Mouse (Mus musculus) embryonic facial prominence, embryonic 15.5 days (tissue): ENCODE results near the gene Hoxa10. TPM values are rescaled to one million over a fixed set of nuclear protein-coding genes. Genes with fewer than 3 reads are reported as not detected.

ENCODE experiments used
- ATAC-seq: fragments of 200-750 bp; cut with Nextera tagmentation; 2 replicates; pipeline ENCODE4 v1.8.0; 2017; ENCODE audit warnings: low read depth, moderate TSS enrichment; ENCODE audit not compliant: insufficient number of reproducible peaks, low FRiP score, low TSS enrichment
- H3K27ac ChIP-seq: fragments of 300-500 bp; sonication (generic); replicated peaks from 2 replicates; pipeline ENCODE4 v1.5.1; 2015; ENCODE audit warnings: mild to moderate bottlenecking, inconsistent platforms
- H3K27me3 ChIP-seq: fragments of 300-500 bp; sonication (generic); 2 replicates; pipeline ENCODE4 v1.6.1; 2015; ENCODE audit warnings: inconsistent platforms
- H3K36me3 ChIP-seq: fragments of 300-500 bp; sonication (generic); 2 replicates; pipeline ENCODE4 v1.6.1; 2015; ENCODE audit warnings: mild to moderate bottlenecking, inconsistent platforms
- H3K4me1 ChIP-seq: fragments of 300-500 bp; sonication (generic); 2 replicates; pipeline ENCODE4 v1.6.1; 2015; ENCODE audit warnings: inconsistent platforms
- H3K4me2 ChIP-seq: fragments of 300-500 bp; sonication (generic); replicated peaks from 2 replicates; pipeline ENCODE4 v1.6.1; 2015; ENCODE audit warnings: mild to moderate bottlenecking, inconsistent platforms
- H3K4me3 ChIP-seq: fragments of 300-500 bp; sonication (generic); replicated peaks from 2 replicates; pipeline ENCODE4 v1.5.1; 2015; ENCODE audit warnings: mild to moderate bottlenecking, inconsistent platforms
- H3K9ac ChIP-seq: fragments of 300-500 bp; sonication (generic); 2 replicates; pipeline ENCODE4 v1.6.1; 2015; ENCODE audit warnings: inconsistent platforms
- H3K9me3 ChIP-seq: fragments of 300-500 bp; sonication (generic); replicated peaks from 2 replicates; pipeline ENCODE4 v1.6.1; 2016; ENCODE audit warnings: inconsistent platforms
- WGBS: fragments of 180-500 bp; shearing (Covaris S2); methylation state at CpG from one replicate; pipeline ENCODE4 v1.1.7; 2015; 5-methylcytosine and 5-hydroxymethylcytosine counted together
- polyA plus RNA-seq: library from polyadenylated mRNA; unstranded; fragments of >200 nt; fragmentation: Nextera tagmentation; extraction: Ambion mirVana; gene quantifications from 2 replicates; pipeline ENCODE4 v1.2.1, GENCODE M21; 2015

Gene Hoxa10
- polyA plus RNA-seq, 1 experiment from 2014 or later: not detected

GRCm38 (mm10) chr6:52270494-52271480 is 30.1 kb upstream of the Hoxa10 start:
- H3K36me3 ChIP-seq: no peaks in the 10 kb centered on the region
- H3K27ac ChIP-seq: no peak overlapping the region
- 7% methylated on average over 23 of the region's 23 CpGs for WGBS
- H3K27me3 ChIP-seq: peaks cover 96% of the 10 kb centered on the region
- no peak overlapping the region for H3K4me2 ChIP-seq
- H3K9ac ChIP-seq: no peak overlapping the region
- H3K9me3 ChIP-seq: no peaks in the 10 kb centered on the region
- ATAC-seq: no peak
- no peak overlapping the region for H3K4me3 ChIP-seq
- H3K4me1 ChIP-seq: 0 out of 2 replicates have a peak, but pooled peaks cover 13% of the 10 kb centered on the region

DNA sequence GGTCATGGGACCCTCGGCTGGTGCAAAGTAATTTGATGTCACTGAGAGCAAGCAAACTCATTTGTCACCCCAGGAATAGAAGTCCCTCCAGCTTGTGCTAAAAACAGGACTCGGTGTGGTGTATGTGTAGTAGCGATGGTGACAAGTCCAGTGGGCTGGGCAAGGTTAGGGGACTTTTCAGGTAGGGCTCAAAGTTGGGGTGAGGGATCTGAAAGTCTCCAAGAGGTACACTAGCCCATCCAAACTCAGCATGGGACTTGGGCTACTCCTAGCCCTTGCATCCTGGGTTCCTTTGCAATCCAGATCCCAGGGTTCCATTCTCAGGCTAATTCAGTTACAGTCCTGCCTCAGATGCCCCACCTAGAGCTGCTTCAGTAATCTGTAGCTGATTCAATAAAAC is 28.1 kb upstream of the Hoxa10 start:
- H3K4me2 ChIP-seq: no peak overlapping the region
- H3K9me3 ChIP-seq: no peaks in the 10 kb centered on the region
- H3K9ac ChIP-seq: no peak overlapping the region
- ATAC-seq: no peak
- H3K27ac ChIP-seq: no peak overlapping the region
- H3K4me1 ChIP-seq: 0 out of 2 replicates have a peak, but pooled peaks cover 8% of the 10 kb centered on the region
- no peak overlapping the region for H3K4me3 ChIP-seq
- peaks cover 96% of the 10 kb centered on the region for H3K27me3 ChIP-seq
- 4% methylated on average over 3 of the region's 3 CpGs for WGBS
- no peaks in the 10 kb centered on the region for H3K36me3 ChIP-seq

- Histone ChIP-seq H3K36me3 (no peaks in the 10 kb centered on the region), H3K9me3 (no peaks in the 10 kb centered on the region), H3K4me2 (no peak overlapping the region), H3K27ac (no peak overlapping the region), H3K9ac (no peak overlapping the region), H3K4me1 (0 out of 2 replicates have a peak, but pooled peaks cover 4% of the 10 kb centered on the region), H3K27me3 (peaks cover 96% of the 10 kb centered on the region), H3K4me3 (no peak overlapping the region)
- WGBS: 4% methylated on average over 7 of the region's 7 CpGs
- no peak for ATAC-seq
These were observed 27.7 kb upstream of the Hoxa10 start for GRCm38 (mm10) chr6:52268341-52268740.

DNA sequence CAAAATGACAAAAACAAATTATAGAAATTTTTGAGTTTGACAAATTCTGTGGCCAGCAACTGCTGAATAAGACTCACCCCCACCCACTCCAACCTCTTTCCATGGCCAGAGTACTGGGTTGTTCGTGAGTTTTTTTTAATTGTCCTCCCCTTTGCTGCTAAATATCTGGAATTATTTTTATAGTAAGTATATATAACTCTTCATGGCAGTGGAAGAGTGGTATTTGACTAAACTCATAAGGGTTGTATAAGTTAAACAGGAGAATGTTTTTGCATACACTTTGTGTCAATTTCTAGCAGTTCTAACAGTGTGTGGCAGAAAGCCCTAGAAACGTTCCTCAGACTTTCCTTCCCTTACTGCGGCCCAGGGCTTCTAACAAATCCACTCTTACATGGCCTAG is 27.0 kb upstream of the Hoxa10 start:
- H3K9me3 ChIP-seq: no peaks in the 10 kb centered on the region
- no peak overlapping the region for H3K9ac ChIP-seq
- no peak overlapping the region for H3K4me3 ChIP-seq
- H3K27ac ChIP-seq: no peak overlapping the region
- H3K4me1 ChIP-seq: no peaks in the 10 kb centered on the region
- H3K36me3 ChIP-seq: no peaks in the 10 kb centered on the region
- WGBS: 5% methylated on average over 3 of the region's 3 CpGs
- no peak for ATAC-seq
- peaks cover 95% of the 10 kb centered on the region for H3K27me3 ChIP-seq
- H3K4me2 ChIP-seq: no peak overlapping the region

GRCm38 (mm10) chr6:52267221-52267620 is 26.6 kb upstream of the Hoxa10 start:
- 12% methylated on average over 5 of the region's 5 CpGs for WGBS
- ATAC-seq: no peak
- no peak overlapping the region for H3K27ac ChIP-seq
- H3K4me1 ChIP-seq: no peaks in the 10 kb centered on the region
- no peaks in the 10 kb centered on the region for H3K36me3 ChIP-seq
- no peaks in the 10 kb centered on the region for H3K9me3 ChIP-seq
- H3K27me3 ChIP-seq: peaks cover 95% of the 10 kb centered on the region
- no peak overlapping the region for H3K4me2 ChIP-seq
- no peak overlapping the region for H3K4me3 ChIP-seq
- no peak overlapping the region for H3K9ac ChIP-seq

- H3K27me3 ChIP-seq: peaks cover 97% of the 10 kb centered on the region
- no peak overlapping the region for H3K4me2 ChIP-seq
- no peak for ATAC-seq
- WGBS: 1% methylated on average over 9 of the region's 9 CpGs
- H3K9me3 ChIP-seq: no peaks in the 10 kb centered on the region
- H3K4me3 ChIP-seq: no peak overlapping the region
- no peaks in the 10 kb centered on the region for H3K4me1 ChIP-seq
- no peaks in the 10 kb centered on the region for H3K36me3 ChIP-seq
- no peak overlapping the region for H3K9ac ChIP-seq
- no peak overlapping the region for H3K27ac ChIP-seq
These were observed 26.0 kb upstream of the Hoxa10 start for GRCm38 (mm10) chr6:52266666-52266985.

DNA sequence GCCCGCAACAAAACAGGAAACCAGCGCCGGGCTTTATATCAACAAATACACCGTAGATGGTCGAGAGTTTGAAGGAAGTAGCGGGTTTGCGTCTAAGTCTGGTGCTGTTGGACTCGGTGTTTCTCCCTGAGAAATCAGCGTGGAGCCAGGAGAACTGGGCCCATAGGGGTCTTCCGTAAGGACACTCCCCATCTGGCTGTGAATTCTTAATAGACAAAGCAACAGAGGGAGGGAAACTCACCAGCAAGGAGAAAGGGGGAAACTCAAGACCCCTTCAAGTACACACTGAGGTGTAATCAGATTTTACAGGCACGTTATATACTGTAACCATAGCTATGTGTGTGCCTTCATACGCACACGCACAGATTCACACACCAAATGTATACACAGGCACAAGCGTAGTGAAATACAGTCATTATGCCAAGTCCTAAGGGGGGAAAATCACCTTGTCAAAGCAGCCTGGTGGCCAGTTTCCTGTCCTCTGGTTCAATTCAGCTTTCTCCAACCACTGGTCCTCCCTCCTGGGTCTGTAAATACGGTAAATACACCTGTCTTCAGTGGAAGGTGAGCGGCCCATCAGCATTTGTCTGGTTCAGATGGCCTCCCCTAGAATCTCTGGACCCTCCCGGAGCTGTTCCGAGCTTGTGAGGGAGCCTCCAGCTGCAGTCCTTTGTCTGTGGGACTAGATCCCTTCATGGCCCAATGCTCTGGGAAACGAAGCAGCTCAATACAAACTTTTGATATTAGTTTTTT is 25.4 kb upstream of the Hoxa10 start:
- 1% methylated on average over 19 of the region's 19 CpGs for WGBS
- Histone ChIP-seq H3K27ac (no peak overlapping the region), H3K9me3 (no peaks in the 10 kb centered on the region), H3K4me2 (no peak overlapping the region), H3K36me3 (no peaks in the 10 kb centered on the region), H3K4me1 (peaks cover under 1% of the 10 kb centered on the region), H3K4me3 (no peak overlapping the region), H3K27me3 (peaks cover 97% of the 10 kb centered on the region), H3K9ac (no peak overlapping the region)
- ATAC-seq: no peak

DNA sequence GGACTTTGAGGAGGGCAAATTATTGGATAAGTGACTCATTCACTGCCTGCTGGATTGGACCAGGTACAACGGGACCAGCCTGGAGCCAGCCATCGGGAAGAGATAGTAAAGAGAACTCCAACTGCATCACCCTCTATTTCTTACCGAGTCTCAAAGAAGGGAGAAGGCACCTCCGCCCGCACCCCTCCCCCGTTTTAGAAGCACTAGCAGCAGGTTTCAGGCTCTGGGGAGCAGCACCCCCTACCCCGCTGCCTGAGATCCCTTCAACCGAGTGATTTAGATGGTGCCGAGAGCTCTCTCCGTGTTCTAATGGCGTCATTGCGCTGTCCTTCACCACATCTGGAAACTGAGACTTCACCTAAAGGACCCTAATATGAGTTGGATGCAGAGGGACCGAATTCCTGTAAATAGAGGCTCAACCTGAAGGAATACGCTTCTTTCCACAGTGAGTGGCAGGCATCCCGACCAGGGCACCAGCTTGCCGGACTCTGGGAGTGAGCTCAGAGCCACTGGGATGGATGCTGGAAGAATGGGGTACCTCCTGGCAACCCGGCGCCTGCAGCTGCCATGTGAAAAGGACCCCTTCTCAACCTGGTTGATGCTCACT is 24.8 kb upstream of the Hoxa10 start:
- Histone ChIP-seq H3K4me3 (no peak overlapping the region), H3K4me1 (peaks cover 8% of the 10 kb centered on the region), H3K9ac (no peak overlapping the region), H3K4me2 (no peak overlapping the region), H3K36me3 (no peaks in the 10 kb centered on the region), H3K27me3 (peaks cover 97% of the 10 kb centered on the region), H3K9me3 (no peaks in the 10 kb centered on the region), H3K27ac (no peak overlapping the region)
- no peak for ATAC-seq
- 2% methylated on average over 18 of the region's 18 CpGs for WGBS

DNA sequence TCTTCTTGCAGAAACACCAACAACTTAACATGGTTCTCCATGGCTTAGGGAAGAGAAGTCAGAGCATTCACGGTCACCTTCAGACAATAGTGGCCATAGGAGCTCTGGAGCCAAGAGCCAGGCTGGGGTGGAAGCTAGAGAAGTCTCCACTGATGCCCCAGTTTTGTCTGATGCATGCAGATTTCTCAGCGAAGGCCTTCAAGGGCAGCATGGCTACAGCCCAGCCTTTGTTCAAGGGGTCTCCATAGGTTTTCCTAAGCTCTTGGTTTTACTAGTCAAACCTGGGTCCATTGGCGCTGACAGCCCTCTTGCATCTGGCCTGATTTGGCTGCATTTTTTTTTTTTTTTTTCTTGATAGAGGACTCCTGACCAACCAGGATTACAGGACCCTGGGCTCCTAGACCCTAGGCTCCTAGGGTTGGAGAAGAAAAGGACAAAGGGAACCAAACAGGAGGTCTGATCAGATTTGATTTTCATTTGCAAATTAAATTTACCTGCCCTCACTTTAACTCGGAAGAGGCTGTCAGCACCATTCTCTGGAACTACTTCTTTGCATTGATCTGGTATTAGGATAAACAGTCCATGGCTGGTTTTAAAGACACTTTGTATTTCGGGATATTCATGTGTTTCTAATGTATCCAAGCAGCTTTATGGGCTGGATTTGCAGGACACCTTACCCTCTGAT is 23.6 kb upstream of the Hoxa10 start:
- no peak overlapping the region for H3K27ac ChIP-seq
- no peak overlapping the region for H3K4me3 ChIP-seq
- peaks cover 15% of the 10 kb centered on the region for H3K4me1 ChIP-seq
- H3K27me3 ChIP-seq: peaks cover 96% of the 10 kb centered on the region
- H3K9ac ChIP-seq: no peak overlapping the region
- WGBS: 4% methylated on average over 5 of the region's 5 CpGs
- H3K4me2 ChIP-seq: no peak overlapping the region
- ATAC-seq: no peak
- no peaks in the 10 kb centered on the region for H3K36me3 ChIP-seq
- H3K9me3 ChIP-seq: no peaks in the 10 kb centered on the region

DNA sequence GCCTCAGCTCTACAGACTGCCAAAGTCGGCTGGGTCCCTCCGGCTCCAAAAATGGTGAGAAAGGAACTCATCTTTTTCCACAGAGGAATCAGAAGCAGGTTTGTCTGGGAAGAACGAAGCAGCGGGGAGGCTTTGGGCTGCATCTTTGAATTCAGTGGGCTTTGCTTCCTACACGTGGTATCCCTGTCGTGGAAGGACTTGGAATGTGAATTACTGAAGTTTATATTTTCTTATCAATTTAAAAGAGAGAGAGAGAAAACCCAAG is 22.6 kb upstream of the Hoxa10 start:
- Histone ChIP-seq H3K27ac (no peak overlapping the region), H3K4me3 (no peak overlapping the region), H3K4me2 (no peak overlapping the region), H3K27me3 (peaks cover 96% of the 10 kb centered on the region), H3K4me1 (peaks cover 15% of the 10 kb centered on the region), H3K9ac (no peak overlapping the region), H3K9me3 (no peaks in the 10 kb centered on the region), H3K36me3 (no peaks in the 10 kb centered on the region)
- ATAC-seq: no peak
- 3% methylated on average over 6 of the region's 6 CpGs for WGBS
